Mouse (Mus musculus): ENCODE data around the gene Alox12e.
A peak's percentile ranks its signal among the peaks of the same experiment; 100 is the strongest.

- TF ChIP-seq CTCF (IDR thresholded peaks at IDR 0.05; ENCODE audit: extremely low read depth, insufficient read length, insufficient replicate concordance, low read depth, low read length) = peak; percentile 78; the same call in 1 of the 2 replicates
- TF ChIP-seq POLR2A (IDR thresholded peaks at IDR 0.05; ENCODE audit: low read depth, low read length) = no peak
Observed at GRCm38 (mm10) chr11:70321664-70322063, 764 bp downstream of the Alox12e start.

Data from small intestine, adult 2 months (tissue).